Comparison of ENCODE assay signal across 10 mouse cellular contexts in the genomic region with DNA sequence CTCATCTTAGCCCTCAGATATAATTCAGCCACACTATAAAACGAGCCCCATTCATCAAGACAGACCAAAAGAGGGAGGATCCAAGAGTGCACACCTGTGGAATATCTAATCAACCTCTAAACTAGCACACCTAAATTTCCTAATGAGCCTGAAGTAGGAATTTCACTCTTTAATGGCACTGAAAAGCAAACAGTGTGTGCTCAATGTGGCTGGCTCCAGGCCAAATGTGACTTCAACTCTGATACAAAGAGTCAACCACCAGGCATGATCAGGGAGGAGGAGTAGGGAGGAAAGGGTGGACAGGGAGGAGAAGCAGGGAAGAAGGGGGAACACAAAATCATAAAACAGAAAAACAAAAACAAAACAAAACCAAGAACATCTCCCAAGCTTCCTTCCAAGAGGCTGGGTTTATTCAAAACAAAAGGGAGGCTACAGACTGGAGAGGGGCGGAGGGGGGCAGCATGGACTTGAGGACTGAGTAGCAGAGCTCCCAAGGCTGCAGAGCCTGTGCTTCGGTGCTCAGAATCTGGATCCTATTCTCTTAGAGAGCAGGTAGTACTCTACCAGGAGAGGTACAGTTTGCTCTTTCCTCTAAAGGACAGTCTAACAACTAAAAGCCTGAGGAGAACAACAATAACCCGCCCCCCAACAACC.
DNase-seq lines count a peak whose midpoint lies in the region; ATAC-seq lines count a peak whose summit lies in the region.
"Had no signal": no experiment of that assay in that cellular context is flagged by ENCODE, and none has a peak within 500 bp of the region (broad histone marks: within the 10 kb centered on the region; RNA-seq: fewer than 3 reads in every experiment).

No protein-coding gene starts in this region.

- no peak overlapping the region for H3K27ac ChIP-seq in kidney, embryonic 16.5 days (ENCODE audit: low read length)
- no peak overlapping the region for H3K27ac ChIP-seq in intestine, embryonic 15.5 days
- H3K27ac ChIP-seq: embryonic facial prominence, embryonic 15.5 days had no signal

- ATAC-seq in kidney, embryonic 16.5 days (ENCODE audit: low FRiP score, low TSS enrichment), result no peak
- ATAC-seq in intestine, embryonic 15.5 days, result peak; percentile 82
- ATAC-seq: Patski had no signal

- no peak overlapping the region for H3K4me2 ChIP-seq in kidney, embryonic 16.5 days (replicated peaks; ENCODE audit: low read depth, low read length)
- no peak overlapping the region for H3K4me2 ChIP-seq in intestine, embryonic 15.5 days (replicated peaks)
- H3K4me2 ChIP-seq: embryonic facial prominence, embryonic 15.5 days had no signal

- WGBS in kidney, embryonic 16.5 days, result 67% methylated on average over 4 of the region's 4 CpGs
- WGBS in intestine, embryonic 15.5 days, result 75% methylated on average over 4 of the region's 4 CpGs

- no peak overlapping the region for H3K9ac ChIP-seq in kidney, embryonic 16.5 days (replicated peaks; ENCODE audit: low read length)
- no peak overlapping the region for H3K9ac ChIP-seq in intestine, embryonic 15.5 days
- H3K9ac ChIP-seq: embryonic facial prominence, embryonic 15.5 days had no signal

- peaks cover 23% of the 10 kb centered on the region for H3K4me1 ChIP-seq in kidney, embryonic 16.5 days (ENCODE audit: insufficient read depth, low read length)
- peaks cover 6% of the 10 kb centered on the region; the same call in 1 of the 2 replicates for H3K4me1 ChIP-seq in intestine, embryonic 15.5 days (replicated peaks)

- H3K9me3 ChIP-seq in kidney, embryonic 16.5 days (ENCODE audit: low read length), result no peaks in the 10 kb centered on the region
- H3K9me3 ChIP-seq in intestine, embryonic 15.5 days, result no peaks in the 10 kb centered on the region
- H3K9me3 ChIP-seq: embryonic facial prominence, embryonic 15.5 days had no signal

- H3K36me3 ChIP-seq in kidney, embryonic 16.5 days (ENCODE audit: insufficient read depth, low read length), result no peaks in the 10 kb centered on the region
- no peaks in the 10 kb centered on the region for H3K36me3 ChIP-seq in intestine, embryonic 15.5 days
- H3K36me3 ChIP-seq: embryonic facial prominence, embryonic 15.5 days had no signal

- no peak overlapping the region for H3K4me3 ChIP-seq in kidney, embryonic 16.5 days (ENCODE audit: low read length)
- H3K4me3 ChIP-seq in intestine, embryonic 15.5 days (replicated peaks), result no peak overlapping the region
- H3K4me3 ChIP-seq: embryonic facial prominence, embryonic 15.5 days had no signal

- H3K27me3 ChIP-seq in kidney, embryonic 16.5 days (ENCODE audit: insufficient read depth, low read length), result no peaks in the 10 kb centered on the region
- H3K27me3 ChIP-seq in intestine, embryonic 15.5 days (replicated peaks), result no peaks in the 10 kb centered on the region
- H3K27me3 ChIP-seq: embryonic facial prominence, embryonic 15.5 days; Patski had no signal

- DNase-seq in kidney, adult 11 months, result peak; percentile 15
- peak; percentile 49 for DNase-seq in brain, adult 2 months (ENCODE audit: low read depth, low spot score)
- peak; percentile 12 to 25 for DNase-seq in lung, postnatal 4 days
- no peak for DNase-seq in thymus, postnatal 14 days
- DNase-seq in embryo, embryonic 9.5 days (ENCODE audit: extremely low spot score), result no peak
- DNase-seq in urinary bladder, adult 2 months (ENCODE audit: low spot score), result no peak

Comparison
In these comparisons a context has a peak if more than half of its experiments do, and no peak if none do; other contexts are left out.
1. DNase-seq: peak in kidney, adult 11 months (single experiment), brain, adult 2 months (single experiment) and lung, postnatal 4 days (2 of 2); none in thymus, postnatal 14 days (single experiment), embryo, embryonic 9.5 days (single experiment) and urinary bladder, adult 2 months (single experiment).